Mouse (Mus musculus): ENCODE measurements around the gene Gm45837.

- TF ChIP-seq MAFK (IDR thresholded peaks at IDR 0.05; ENCODE audit: insufficient read depth, low read depth, low read length) (no peak), HCFC1 (IDR thresholded peaks at IDR 0.05; ENCODE audit: borderline replicate concordance, insufficient read depth, low read length) (no peak)
These were observed 31.8 kb upstream of the Gm45837 start for GRCm38 (mm10) chr7:101378796-101379465.

Measured in ES-E14 (cell line).